Mouse (Mus musculus) spleen, adult 2 months (tissue): ENCODE data around the gene Nfic.

Experiments
- CTCF ChIP-seq: fragments of 200-500 bp; IDR thresholded peaks from 2 replicates; pipeline ENCODE4 v1.5.1; 2011; ENCODE audit warnings: mild to moderate bottlenecking, inconsistent platforms; ENCODE audit not compliant: insufficient read depth, insufficient read length, insufficient replicate concordance; ENCODE audit errors: extremely low read depth
- POLR2A ChIP-seq: fragments of 200-500 bp; IDR thresholded peaks from 2 replicates; pipeline ENCODE4 v1.6.1; 2011; ENCODE audit warnings: low read depth, low read length, inconsistent platforms

GRCm38 (mm10) chr10:81502658-81503057 lies 47.2 kb upstream of the Nfic start:
- TF ChIP-seq POLR2A (no peak), CTCF (peak; percentile 98)
